Mouse (Mus musculus) liver, adult 2 months (tissue): Measurements from ENCODE around the gene Styxl1. TPM values are rescaled to one million over a fixed set of nuclear protein-coding genes. Genes with fewer than 3 reads are reported as not detected.

ENCODE experiments used
- DNase-seq: peaks from one replicate; pipeline ENCODE4 v3.0.0-alpha.2; 2011; ENCODE audit warnings: low read depth, low spot score; ENCODE audit errors: extremely low read depth
- H3K27ac ChIP-seq: fragments of 200-500 bp; replicated peaks from 2 replicates; pipeline ENCODE4 v1.5.1; 2012; ENCODE audit warnings: low read depth, mild to moderate bottlenecking, control low read depth, inconsistent platforms, low read length; ENCODE audit not compliant: insufficient read depth
- H3K27me3 ChIP-seq: fragments of 200-500 bp; 2 replicates; pipeline ENCODE4 v1.6.1; 2012; ENCODE audit warnings: mild to moderate bottlenecking, moderate library complexity, low read length, inconsistent platforms; ENCODE audit not compliant: control insufficient read depth, insufficient read depth
- H3K36me3 ChIP-seq: fragments of 200-500 bp; 2 replicates; pipeline ENCODE4 v1.6.1; 2012; ENCODE audit warnings: low read length, inconsistent platforms; ENCODE audit not compliant: control insufficient read depth, insufficient read depth
- H3K4me1 ChIP-seq: fragments of 200-500 bp; 2 replicates; pipeline ENCODE4 v1.6.1; 2011; ENCODE audit warnings: low read length; ENCODE audit not compliant: control insufficient read depth, insufficient read depth
- H3K4me3 ChIP-seq: fragments of 200-500 bp; 2 replicates; pipeline ENCODE4 v1.5.1; 2011; ENCODE audit warnings: low read depth, mild to moderate bottlenecking, control low read depth, low read length, moderate library complexity; ENCODE audit not compliant: insufficient read depth
- H3K79me2 ChIP-seq: fragments of 200-500 bp; 2 replicates; pipeline ENCODE4 v1.6.1; 2012; ENCODE audit warnings: inconsistent platforms, mild to moderate bottlenecking, low read length, moderate library complexity; ENCODE audit not compliant: control insufficient read depth, insufficient read depth
- H3K9ac ChIP-seq: fragments of 200-500 bp; 2 replicates; pipeline ENCODE4 v1.6.1; 2012; ENCODE audit warnings: low read depth, mild to moderate bottlenecking, control low read depth, inconsistent platforms, low read length
- CTCF ChIP-seq: fragments of 200-500 bp; IDR thresholded peaks from 2 replicates; pipeline ENCODE4 v1.5.1; 2011; ENCODE audit warnings: low read depth, low read length, control low read depth
- POLR2A ChIP-seq: fragments of 200-500 bp; IDR thresholded peaks from 2 replicates; pipeline ENCODE4 v1.6.1; 2011; ENCODE audit warnings: low read length, control low read depth; ENCODE audit not compliant: insufficient read depth; ENCODE audit errors: extremely low read depth
- WGBS: fragments of 180-500 bp; shearing (Covaris S2); methylation state at CpG from one replicate; pipeline ENCODE4 v1.1.7; 2018; 5-methylcytosine and 5-hydroxymethylcytosine counted together
- polyA plus RNA-seq: library from polyadenylated mRNA; depleted of rRNA; stranded (reverse); fragments of >200 nt; gene quantifications from 2 replicates; pipeline ENCODE4 v1.2.3, GENCODE M21; 2012
- total RNA-seq: library from RNA; depleted of rRNA; stranded (reverse); fragments of >200 nt; gene quantifications from 2 replicates; pipeline ENCODE4 v1.2.3, GENCODE M21; 2014

The Styxl1 gene
- total and polyA plus RNA-seq, 2 experiments = 0.18 to 0.23 TPM

DNA sequence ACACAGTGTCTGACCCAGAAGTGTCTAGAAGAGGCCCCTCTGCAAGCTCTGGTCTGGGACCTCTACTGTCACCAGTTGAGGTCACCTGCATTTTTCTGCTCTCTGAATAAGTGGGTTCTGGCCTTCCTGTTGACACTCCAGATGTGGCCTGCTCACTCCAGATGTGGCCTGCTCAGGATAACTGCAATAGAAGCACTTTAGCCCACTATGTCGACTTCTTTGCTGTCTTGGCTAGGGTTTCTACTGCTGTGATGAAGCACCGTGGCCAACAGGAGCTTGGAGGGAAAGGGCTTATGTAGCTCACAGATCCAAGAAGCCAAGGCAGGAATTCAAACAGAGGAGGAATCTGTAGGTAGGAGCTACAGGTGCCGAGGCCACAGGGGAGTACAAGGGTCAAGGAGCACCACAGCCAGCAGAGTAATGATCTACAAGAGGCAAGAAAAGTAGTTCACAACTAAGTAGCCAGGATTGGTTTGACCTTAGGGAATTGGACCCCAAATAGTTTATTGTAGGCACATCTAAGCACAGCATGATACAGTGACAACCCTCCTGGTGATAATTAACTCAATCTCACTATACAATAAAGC, 54.9 kb downstream of the Styxl1 start:
- H3K4me3 ChIP-seq = no peak overlapping the region
- H3K4me1 ChIP-seq = peaks cover 51% of the 10 kb centered on the region
- peaks cover 44% of the 10 kb centered on the region for H3K36me3 ChIP-seq
- no peak overlapping the region for H3K27ac ChIP-seq
- peaks cover 2% of the 10 kb centered on the region; the same call in 1 of the 2 replicates for H3K79me2 ChIP-seq
- DNase-seq = no peak
- no peak overlapping the region for H3K9ac ChIP-seq
- TF ChIP-seq CTCF = no peak
- no peak for TF ChIP-seq POLR2A
- H3K27me3 ChIP-seq = no peaks in the 10 kb centered on the region
- WGBS = 33% methylated on average over 3 of the region's 3 CpGs

DNA sequence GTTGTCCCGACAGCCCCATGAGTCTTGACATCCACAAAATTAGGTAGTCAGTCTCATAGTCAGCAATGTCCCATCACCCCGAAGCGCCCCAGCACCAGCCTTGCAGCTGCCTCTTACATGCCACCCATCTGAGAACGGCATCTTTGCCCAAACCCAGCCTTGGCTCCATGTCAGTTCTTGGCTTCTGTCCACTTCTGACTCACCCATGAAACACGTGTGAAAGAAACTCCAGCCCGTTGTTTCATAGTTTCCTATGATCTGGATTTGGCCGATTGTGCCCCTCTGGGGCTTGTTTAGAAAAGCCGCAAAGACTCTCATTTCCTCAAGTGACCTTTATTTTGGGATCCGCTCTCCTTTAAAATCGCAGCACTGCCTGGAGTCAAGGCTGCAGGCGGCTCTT, 56.1 kb downstream of the Styxl1 start:
- peak; percentile 75 for DNase-seq
- 26% methylated on average over 11 of the region's 11 CpGs for WGBS
- TF ChIP-seq POLR2A (no peak), CTCF (no peak)

DNA sequence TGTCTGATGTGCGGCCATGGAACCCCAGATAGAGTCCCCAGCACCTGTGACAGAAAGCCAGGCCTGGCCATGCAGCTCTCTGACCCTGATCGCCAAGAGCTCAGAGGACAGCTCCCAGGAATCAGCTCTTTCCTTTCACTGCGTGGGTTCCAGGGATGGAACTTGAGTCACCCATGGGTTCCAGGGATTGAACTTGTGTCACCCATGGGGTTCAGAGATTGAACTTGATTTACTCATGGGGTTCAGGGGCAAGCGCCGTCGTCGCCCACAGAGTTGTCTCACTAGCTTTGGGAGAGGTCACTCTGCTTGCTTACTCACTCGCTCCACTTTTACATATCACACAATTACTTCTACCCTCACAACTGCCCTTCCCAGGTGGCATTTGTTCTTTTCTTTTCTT, 57.1 kb downstream of the Styxl1 start:
- TF ChIP-seq POLR2A = no peak
- TF ChIP-seq CTCF = no peak

More for the DNA sequence above, 56.1 kb downstream of the Styxl1 start:
- no peak overlapping the region for H3K9ac ChIP-seq
- no peak overlapping the region for H3K4me3 ChIP-seq
- no peaks in the 10 kb centered on the region for H3K27me3 ChIP-seq
- no peak overlapping the region; the same call in none of the 2 replicates for H3K27ac ChIP-seq
- H3K79me2 ChIP-seq = peaks cover 5% of the 10 kb centered on the region
- H3K4me1 ChIP-seq = peaks cover 51% of the 10 kb centered on the region
- H3K36me3 ChIP-seq = peaks cover 45% of the 10 kb centered on the region

DNA sequence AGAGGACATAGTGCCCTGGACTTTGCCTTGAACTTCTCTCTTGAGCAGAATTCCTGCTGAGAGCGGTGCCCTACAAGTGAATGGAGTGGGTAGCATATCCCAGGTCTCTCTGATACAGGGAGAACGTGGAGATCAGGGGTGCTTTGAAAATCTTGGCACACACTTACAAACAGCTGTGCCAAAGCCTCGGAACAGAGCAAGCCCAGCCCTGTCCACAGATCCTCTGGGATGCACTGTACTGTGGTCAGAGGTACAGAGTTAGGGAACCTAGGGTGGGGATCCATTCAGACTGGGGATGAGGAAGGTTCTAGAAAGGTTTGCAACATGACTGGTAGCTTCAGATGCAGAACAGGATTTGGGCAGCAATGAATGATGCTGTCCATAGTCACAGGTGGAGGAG, 58.1 kb downstream of the Styxl1 start:
- peaks cover 59% of the 10 kb centered on the region for H3K36me3 ChIP-seq
- TF ChIP-seq CTCF = no peak
- no peak for TF ChIP-seq POLR2A
- H3K4me3 ChIP-seq = no peak overlapping the region
- H3K79me2 ChIP-seq = peaks cover 15% of the 10 kb centered on the region
- no peak overlapping the region for H3K9ac ChIP-seq
- H3K4me1 ChIP-seq = peaks cover 35% of the 10 kb centered on the region
- DNase-seq = peak; percentile 50
- H3K27ac ChIP-seq = no peak overlapping the region
- 25% methylated on average over 3 of the region's 3 CpGs for WGBS
- H3K27me3 ChIP-seq = no peaks in the 10 kb centered on the region

More for the DNA sequence above, 57.1 kb downstream of the Styxl1 start:
- Histone ChIP-seq H3K9ac (no peak overlapping the region), H3K36me3 (peaks cover 53% of the 10 kb centered on the region), H3K27ac (no peak overlapping the region), H3K79me2 (peaks cover 8% of the 10 kb centered on the region), H3K27me3 (no peaks in the 10 kb centered on the region), H3K4me1 (peaks cover 44% of the 10 kb centered on the region), H3K4me3 (no peak overlapping the region)
- DNase-seq = peak; percentile 44
- WGBS = 41% methylated on average over 8 of the region's 8 CpGs

DNA sequence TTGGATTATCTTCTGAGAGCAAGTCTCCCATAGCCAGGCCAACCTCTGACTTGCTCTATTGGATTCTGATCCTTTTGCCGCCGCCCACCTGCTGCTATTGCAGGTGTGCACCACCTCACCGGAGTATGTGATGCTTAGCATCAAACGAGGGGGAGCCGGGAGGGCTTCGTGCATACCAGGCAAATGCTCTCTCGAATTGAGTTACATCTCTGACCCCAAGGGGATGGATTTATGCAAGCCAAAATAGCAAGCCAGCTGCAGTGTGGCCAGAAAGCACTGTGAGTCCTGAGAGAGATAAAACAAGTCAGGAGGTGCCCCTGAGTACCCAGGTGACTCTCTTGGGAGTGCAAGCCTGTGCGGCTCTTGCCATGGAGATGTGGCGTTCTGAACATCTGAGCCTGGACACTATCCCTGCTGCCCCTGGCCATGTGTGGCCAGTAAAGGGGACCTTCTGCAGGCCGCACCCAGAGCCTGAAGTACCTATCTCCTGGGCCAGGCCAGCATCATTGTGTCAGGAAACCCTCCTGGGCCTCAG, 58.5 kb downstream of the Styxl1 start:
- TF ChIP-seq CTCF = no peak
- TF ChIP-seq POLR2A = no peak
- Histone ChIP-seq H3K4me3 (no peak overlapping the region), H3K4me1 (peaks cover 32% of the 10 kb centered on the region), H3K36me3 (peaks cover 58% of the 10 kb centered on the region), H3K27me3 (no peaks in the 10 kb centered on the region), H3K27ac (no peak overlapping the region), H3K79me2 (peaks cover 15% of the 10 kb centered on the region), H3K9ac (no peak overlapping the region)
- 91% methylated on average over 10 of the region's 10 CpGs for WGBS
- no peak for DNase-seq

DNA sequence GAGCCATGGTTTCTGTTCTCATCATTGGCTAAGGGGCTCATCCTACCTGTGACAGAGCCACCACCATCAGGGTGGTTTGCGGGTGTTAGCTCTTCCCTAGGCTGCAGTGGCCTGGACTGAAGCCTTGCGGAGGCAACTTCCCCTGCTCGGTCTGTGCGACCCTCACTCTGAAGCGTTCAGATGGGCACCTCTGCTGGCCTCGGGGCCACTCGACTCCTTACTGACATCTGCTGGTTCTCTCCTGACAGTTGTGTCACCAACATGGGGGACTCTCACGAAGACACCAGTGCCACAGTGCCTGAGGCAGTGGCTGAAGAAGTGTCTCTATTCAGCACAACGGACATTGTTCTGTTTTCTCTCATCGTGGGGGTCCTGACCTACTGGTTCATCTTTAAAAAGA, 62.6 kb downstream of the Styxl1 start:
- Histone ChIP-seq H3K36me3 (peaks cover 51% of the 10 kb centered on the region), H3K4me3 (no peak overlapping the region), H3K4me1 (peaks cover 32% of the 10 kb centered on the region), H3K27me3 (no peaks in the 10 kb centered on the region), H3K9ac (no peak overlapping the region), H3K27ac (no peak overlapping the region), H3K79me2 (peaks cover 31% of the 10 kb centered on the region)
- WGBS = 68% methylated on average over 10 of the region's 10 CpGs
- DNase-seq = no peak
- TF ChIP-seq CTCF (peak; percentile 34; the same call in 1 of the 2 replicates), POLR2A (no peak)
